Mouse (Mus musculus) layer of hippocampus, adult 2 months (tissue): ENCODE results near the gene Klf16. TPM values are rescaled to one million over a fixed set of nuclear protein-coding genes. Genes with fewer than 3 reads are reported as not detected.

Source experiments
- DNase-seq, 2 experiments: peaks; one replicate each; pipeline ENCODE4 v3.0.0; 2022; ENCODE audit warnings: low spot score in 2 of 2
- H3K27ac ChIP-seq: fragments of 200-600 bp; 2 replicates; pipeline ENCODE4 v1.8.1; 2022
- H3K4me3 ChIP-seq: fragments of 200-600 bp; 2 replicates; pipeline ENCODE4 v1.8.1; 2022; ENCODE audit warnings: mild to moderate bottlenecking
- CTCF ChIP-seq: fragments of 200-600 bp; conservative IDR thresholded peaks from 2 replicates; pipeline ENCODE4 v1.8.1; 2022; ENCODE audit warnings: antibody characterized with exemption, mild to moderate bottlenecking, moderate library complexity
- total RNA-seq, 2 experiments: library from RNA; stranded (reverse); gene quantifications; 2 replicates each; pipeline ENCODE4 v1.2.3; 2021

Klf16 gene
- total RNA-seq, 2 experiments from 2014 or later, result 50.8 to 56.8 TPM

DNA sequence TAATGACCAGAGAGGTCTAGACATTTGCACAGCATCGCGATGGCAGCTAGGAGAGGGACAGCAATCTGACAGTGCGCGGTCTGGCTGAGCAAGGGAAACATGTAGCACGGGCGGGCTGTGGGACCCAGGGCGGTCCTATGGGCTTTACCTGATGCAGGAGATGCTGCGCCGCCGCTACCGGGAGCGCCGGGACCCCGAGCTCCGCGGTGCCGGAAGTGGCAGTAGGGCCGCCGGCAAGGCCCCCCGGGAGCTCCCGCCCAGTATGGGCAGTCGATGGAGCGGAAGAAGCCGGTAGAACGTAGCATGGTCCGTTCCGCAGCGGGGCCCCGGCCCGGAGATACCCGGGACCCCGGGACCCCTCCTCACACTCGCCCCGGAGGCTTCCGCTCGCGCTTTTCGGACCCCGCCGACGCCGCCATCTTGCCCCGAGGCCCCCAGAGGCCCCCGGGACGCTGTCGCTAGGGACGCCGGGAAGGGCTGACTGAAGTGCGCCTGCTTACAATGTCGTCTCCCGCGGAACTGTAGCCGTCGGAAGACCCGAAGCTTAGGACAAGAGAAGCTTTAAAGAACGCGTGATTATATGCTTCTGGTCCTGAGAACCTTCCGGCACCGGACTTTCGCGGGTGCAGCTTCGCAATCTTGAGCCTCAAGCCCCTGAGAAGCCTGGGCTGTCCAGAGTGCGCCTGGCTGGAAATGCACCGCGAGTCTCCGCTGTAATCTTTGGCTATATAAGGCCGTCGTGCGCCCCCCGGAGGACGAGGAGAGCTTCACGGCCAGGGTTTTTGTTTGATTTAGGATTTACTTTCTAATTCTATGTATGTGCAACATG is 15.8 kb downstream of the Klf16 start, which contains the start of gene Rexo1:
Gene Rexo1, minus strand, starts transcription at position 445 of the 829 bp plus-strand sequence.
- DNase-seq, result peak; percentile 92
- TF ChIP-seq CTCF, result peak; percentile 91
- H3K4me3 ChIP-seq, result peak within 1 kb of the TSS; percentile 99
- peak within 1 kb of the TSS; percentile 100 for H3K27ac ChIP-seq

DNA sequence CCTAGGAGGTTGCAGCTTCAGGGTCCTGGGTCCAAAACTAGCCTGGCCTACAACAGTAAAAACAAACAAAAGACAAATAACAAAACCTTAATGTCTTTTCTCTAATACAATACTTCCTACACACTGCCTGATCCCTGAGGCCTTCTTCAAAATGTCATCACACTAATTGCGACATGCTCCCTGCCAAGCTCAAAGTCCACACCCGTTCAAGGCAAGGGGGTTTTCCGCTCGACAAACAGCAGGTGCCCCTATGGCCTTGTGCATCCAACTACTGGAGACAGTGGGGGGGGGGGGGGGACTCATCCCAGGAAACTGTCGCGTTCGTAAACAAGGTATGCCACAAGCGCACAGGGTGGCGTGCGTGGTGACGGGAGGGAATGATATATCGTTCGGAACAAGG is 16.5 kb downstream of the Klf16 start:
- no peak for TF ChIP-seq CTCF
- Histone ChIP-seq H3K4me3 (peak overlapping the region; percentile 99), H3K27ac (peak overlapping the region; percentile 100)
- DNase-seq, result no peak

DNA sequence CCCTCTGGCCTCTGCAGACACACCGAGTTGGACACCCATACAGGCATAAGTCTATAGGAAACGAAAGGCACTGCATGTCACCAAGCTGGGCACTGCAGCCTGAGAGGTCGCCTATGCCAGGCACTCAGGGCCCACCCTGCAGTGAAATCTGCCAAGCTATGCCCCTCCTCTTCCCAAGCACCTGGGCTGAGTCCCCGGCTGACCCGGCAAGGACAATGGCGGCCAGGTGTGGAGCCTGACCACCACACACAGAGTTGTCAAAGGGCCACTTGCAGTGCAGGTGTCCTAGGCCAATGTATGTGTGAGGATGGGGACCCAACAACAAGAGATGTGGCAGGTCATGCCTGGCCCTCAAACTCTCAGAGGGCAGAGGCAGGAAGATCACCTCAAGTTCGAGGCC is 17.7 kb downstream of the Klf16 start:
- no peak overlapping the region for H3K4me3 ChIP-seq
- no peak for DNase-seq
- H3K27ac ChIP-seq, result no peak overlapping the region
- TF ChIP-seq CTCF, result no peak

DNA sequence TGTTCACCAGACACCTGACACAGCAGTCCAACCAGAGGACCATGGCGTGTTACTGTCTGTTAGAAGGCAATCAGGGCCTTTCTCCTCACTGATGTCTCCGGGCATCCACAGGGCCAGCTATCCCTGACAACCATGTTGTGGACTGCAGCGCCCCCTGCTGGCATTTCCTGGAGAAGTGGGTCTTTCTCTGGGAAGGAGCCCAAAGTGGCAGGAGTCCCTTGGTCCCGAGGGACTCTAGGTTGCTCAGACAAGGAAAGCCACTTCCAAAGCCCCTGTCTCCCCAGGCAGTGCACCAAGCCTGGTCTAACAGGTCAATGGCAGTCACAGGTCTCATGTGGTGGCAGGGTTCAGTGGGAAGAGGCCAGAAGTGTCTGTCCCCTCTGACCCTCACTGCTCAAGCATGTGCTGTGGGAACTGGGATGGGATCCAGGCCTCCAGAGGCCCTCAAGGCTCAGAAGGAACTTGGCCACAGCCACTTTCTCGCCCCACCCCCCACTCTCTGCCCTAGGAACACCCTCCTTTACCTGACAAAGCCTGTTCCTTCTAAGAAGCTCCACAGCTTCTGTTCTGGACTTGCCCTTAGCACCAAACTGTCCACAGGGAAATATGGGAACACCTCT is 19.7 kb downstream of the Klf16 start:
- Histone ChIP-seq H3K4me3 (no peak overlapping the region), H3K27ac (no peak overlapping the region)
- TF ChIP-seq CTCF, result peak; percentile 89
- DNase-seq, result peak in 1 of 2 experiments; percentile 83

DNA sequence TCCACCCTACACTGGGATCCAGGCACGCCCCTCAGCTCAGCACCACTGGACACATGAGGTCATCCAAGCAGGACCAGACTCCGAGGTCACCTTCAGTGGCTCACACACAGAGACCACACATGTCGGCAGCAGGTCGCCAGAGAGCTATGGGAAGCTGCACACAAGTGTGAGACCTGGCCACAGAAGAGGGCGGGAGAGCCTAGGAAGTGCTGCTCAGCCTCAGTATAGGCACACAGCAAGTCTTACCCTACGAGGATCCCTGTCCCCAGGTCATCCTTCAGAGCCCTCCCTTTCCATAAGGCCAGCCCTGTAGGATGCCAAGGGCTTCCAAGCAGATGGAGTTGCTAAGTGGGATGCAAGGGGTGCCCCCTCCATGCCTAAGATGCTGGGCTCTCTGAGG is 23.1 kb downstream of the Klf16 start:
- TF ChIP-seq CTCF, result no peak
- no peak overlapping the region for H3K27ac ChIP-seq
- DNase-seq, result no peak
- no peak overlapping the region for H3K4me3 ChIP-seq

DNA sequence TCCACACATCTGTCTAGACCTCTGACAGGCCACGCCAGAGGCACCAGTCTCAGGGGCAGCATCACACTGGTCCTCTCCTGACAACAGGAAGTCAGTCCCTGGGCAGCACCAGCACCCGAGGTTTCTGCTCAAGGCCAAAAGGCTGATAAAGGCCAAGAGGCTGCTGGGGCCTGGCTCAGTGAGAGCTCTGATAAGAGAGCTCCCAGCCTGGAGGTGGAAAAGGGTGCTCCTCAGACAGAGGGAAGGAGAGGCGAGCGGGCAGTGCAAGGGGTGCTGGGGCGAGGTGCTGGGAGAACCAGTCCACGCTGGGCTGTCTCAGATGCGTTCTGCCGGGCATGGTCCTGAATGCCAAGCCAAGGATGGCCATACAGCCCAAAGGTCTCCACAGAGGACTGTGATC is 23.5 kb downstream of the Klf16 start:
- no peak overlapping the region for H3K27ac ChIP-seq
- TF ChIP-seq CTCF, result no peak
- DNase-seq, result no peak
- no peak overlapping the region for H3K4me3 ChIP-seq

DNA sequence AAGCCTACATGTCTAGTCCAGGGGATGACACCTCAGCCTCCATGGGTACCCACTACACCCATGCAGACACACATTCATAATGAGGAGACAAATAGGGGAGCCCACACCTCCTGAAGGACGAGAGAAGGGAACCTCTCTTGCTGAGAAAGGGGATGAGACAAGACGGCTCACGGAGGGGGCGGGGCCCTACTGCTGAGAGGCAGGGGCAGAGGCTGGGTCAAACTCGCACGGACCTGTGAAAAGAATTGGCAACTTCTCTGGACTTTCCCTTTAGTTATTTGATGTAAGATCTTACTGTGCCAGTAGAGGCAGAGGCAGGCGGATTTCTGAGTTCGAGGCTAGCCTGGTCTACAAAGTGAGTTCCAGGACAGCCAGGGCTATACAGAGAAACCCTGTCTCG is 24.8 kb downstream of the Klf16 start:
- Histone ChIP-seq H3K4me3 (no peak overlapping the region), H3K27ac (no peak overlapping the region)
- TF ChIP-seq CTCF, result no peak
- no peak for DNase-seq

DNA sequence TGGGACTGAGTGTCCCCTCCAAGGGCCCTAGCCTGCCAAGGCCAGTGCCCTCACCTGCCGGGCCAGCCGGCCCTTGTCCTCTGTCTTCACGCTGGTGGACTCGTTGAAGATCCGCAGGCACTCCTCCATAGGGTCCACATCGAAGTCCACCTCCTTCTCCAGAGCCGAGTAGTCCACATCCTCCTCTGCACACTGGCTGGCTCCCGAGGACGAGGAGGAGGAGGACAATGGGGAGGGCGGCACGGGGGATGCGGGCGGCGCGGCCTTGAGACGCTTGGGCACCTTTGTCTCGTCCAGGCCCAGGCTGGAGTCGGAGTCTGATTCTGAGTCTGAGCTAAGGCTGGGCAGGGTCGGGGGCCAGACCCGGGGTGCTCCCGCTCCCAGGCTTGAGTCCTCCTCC is 27.8 kb downstream of the Klf16 start:
- Histone ChIP-seq H3K27ac (no peak overlapping the region), H3K4me3 (no peak overlapping the region)
- TF ChIP-seq CTCF, result no peak
- no peak for DNase-seq

DNA sequence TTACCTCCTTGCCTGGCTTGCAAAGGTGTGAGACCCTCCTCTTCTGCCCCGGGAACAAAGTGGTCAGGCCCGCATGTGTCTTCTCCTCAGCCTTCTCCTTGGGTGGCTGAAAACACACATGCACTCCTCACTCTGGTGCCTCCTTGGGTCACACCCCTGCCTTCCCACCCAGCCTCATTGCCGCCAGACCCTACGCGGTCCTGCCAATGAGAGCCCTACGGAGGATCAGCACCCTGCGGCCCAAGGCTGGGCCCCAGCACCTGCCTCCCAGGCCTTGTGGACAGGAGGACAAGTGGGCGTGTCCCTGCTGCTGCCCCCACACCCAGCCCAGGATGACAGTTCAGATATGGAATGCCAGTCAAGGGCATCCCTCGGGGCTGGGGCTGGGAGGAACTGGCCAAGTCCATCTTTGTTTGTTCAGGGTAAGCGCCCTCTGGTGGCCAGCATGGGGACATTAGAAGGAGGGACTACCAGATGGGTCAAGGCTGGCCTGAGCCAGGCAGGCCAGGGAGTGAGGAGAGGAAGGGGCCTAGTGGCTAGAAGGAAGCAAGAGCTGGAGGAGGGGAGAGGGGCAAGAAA is 28.6 kb downstream of the Klf16 start:
- peak; percentile 91 for TF ChIP-seq CTCF
- peak; percentile 48 to 59 for DNase-seq
- no peak overlapping the region for H3K27ac ChIP-seq
- H3K4me3 ChIP-seq, result no peak overlapping the region

DNA sequence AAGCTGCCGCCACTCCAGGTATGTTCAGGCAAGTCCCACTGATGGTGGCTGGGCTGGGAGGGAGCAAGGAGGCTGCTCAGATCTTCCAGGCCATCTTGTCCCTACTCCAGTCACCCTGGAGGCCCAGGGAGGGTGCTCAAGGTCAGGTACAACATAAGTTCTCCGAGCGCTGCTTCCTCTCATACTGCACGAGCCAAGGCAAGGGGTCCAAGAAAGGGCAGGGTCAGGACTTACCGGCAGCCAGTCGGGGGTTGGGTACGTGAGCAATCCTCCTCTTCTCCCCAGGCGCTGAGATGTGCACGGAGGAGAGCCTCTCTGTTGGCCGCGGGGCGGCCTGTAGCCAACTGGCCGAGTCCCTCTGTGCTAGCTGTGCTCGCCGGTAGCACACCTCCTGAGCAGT is 29.6 kb downstream of the Klf16 start:
- no peak for TF ChIP-seq CTCF
- Histone ChIP-seq H3K27ac (no peak overlapping the region), H3K4me3 (no peak overlapping the region)
- DNase-seq, result no peak

DNA sequence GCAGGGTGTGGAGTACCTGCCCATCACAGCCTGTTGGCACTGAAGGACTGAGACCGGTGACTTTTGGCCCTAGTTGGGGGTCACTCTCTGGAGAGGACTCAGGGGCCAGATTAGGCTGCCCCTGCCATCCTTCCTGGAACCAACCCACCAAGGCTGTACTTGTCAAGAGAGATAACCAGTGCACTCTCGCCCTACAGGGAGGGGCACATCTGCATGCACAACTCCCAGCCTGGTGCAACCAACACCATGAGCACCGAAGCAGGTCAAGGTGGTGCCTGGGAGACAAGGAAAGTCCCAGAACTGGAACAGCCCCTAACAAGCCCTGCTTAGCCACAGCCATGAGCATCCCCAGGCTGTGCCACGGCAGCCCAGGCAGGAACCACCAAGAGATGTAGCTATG is 30.2 kb downstream of the Klf16 start:
- TF ChIP-seq CTCF, result no peak

DNA sequence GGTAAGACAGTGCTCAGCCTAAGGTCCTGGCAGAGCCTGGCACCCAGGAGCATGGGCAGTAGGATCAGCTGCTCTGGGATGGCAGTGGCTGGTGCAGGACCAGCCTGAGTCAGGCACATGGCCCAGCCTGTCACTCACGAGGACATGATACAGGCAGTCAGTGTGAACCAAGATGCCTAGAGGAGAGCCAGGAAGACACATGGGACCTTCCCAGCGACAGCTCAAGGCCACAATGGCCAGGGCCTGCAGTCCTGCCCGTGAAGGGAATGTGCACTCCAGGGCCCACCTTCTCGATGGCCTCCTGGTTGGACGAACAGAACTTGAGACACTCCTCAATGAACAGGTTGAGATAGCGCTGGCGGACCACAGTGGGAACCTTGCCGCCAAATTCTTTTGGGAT is 31.5 kb downstream of the Klf16 start:
- Histone ChIP-seq H3K27ac (no peak overlapping the region), H3K4me3 (no peak overlapping the region)
- no peak for DNase-seq
- TF ChIP-seq CTCF, result no peak

More for the DNA sequence above, 30.2 kb downstream of the Klf16 start:
- no peak for DNase-seq
- H3K27ac ChIP-seq, result no peak overlapping the region
- no peak overlapping the region for H3K4me3 ChIP-seq

DNA sequence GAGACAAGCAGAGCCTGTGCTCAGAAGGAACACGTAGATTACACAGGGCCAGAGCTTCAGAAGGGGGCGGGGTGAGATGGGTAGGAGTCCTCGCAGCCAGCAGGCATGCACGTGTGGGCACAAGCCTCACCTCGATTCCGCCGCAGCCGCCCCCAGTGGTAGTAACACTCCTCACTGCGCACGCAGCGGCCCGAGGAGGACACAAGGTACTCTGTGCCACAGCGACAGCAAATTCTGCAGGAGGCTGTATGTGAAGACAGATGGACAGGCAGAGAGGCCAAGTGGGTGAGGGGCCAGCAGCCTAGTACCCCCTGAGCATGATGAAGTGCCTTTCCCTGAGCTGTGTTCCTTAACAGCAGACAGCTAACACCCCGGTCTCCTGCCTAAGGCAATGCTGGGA is 33.2 kb downstream of the Klf16 start:
- TF ChIP-seq CTCF, result no peak
- H3K4me3 ChIP-seq, result no peak overlapping the region
- DNase-seq, result no peak
- H3K27ac ChIP-seq, result no peak overlapping the region

DNA sequence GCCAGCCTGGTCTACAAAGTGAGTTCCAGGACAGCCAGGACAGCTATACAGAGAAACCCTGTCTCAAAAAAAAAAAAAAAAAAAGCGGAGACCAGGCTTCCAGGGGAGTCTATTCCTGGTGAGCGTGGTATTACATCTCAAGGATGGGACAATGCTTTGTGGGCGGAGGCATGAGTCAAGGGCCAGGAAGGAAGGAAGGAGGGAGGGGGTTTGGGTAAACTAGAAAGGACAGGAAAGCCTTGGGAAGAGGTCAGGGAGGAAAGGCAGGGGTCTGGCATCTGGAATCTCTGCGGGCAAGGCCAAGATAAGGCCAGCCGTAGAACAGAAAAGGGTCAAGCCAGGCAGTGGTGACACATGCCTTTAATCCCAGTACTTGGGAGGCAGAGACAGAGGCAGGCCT is 37.6 kb downstream of the Klf16 start:
- no peak for TF ChIP-seq CTCF
- no peak overlapping the region for H3K4me3 ChIP-seq
- no peak overlapping the region for H3K27ac ChIP-seq
- no peak for DNase-seq
